Mouse (Mus musculus): ENCODE results near the gene Dcaf7.

Gene Dcaf7

GRCm38 (mm10) chr11:106045780-106046179 is 9.1 kb downstream of the Dcaf7 start:
- DNase-seq = no peak

DNA sequence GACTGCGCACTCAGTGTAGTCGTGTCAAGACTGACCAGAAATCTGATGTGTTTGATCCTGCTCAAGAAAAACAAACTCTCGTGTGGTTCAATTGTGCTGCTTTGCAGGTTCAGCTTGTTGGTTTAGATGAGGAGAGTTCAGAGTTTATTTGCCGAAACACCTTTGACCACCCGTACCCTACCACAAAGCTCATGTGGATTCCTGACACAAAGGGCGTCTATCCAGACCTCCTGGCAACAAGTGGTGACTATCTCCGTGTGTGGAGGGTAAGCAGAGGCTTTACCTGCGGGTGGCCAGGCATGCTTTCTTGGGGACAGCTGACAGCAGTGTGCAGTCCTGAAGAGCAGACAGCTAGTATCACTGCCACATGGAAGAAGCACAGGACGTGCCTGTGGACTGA is 9.9 kb downstream of the Dcaf7 start:
- DNase-seq = no peak

DNA sequence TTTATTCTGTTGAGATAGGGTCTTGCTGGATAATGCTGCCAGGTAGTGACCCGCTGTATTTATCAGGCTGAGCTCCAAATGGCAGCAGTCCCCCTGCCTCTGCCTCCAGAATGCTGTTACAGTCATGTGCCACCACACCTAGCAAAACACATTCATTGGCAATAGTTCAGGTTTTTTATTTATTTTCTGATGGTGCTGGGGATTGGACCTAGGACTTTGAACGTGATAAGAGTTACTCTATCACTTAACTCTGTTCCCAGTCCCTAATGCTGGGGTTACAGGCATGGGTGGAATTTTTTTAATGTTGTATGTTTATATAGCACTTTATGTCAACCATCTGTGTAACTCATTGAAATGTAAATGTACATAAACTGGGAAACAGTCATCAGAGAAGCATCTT is 17.2 kb downstream of the Dcaf7 start:
- no peak for DNase-seq

GRCm38 (mm10) chr11:106054600-106054999 is 17.9 kb downstream of the Dcaf7 start:
- DNase-seq = no peak

DNA sequence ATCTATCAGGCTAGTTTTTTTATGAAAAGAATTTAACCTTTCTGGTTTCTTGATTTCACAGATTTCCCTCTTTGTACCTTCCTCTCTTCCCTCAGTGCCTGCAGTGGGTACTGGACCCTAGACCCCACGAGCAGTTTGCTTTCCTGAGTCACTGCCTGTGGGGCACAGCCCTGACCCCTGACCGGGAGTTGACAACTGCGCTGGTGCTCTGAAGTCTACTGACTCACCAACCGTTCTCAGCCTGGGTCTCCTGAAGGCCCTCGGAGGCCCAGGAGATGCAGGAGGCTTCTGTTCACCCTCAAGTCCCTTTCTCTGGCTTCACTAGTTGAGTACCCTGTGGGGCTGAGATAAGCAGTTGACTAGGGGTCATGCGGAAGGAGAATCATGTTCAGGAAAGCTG is 18.7 kb downstream of the Dcaf7 start:
- DNase-seq = no peak

DNA sequence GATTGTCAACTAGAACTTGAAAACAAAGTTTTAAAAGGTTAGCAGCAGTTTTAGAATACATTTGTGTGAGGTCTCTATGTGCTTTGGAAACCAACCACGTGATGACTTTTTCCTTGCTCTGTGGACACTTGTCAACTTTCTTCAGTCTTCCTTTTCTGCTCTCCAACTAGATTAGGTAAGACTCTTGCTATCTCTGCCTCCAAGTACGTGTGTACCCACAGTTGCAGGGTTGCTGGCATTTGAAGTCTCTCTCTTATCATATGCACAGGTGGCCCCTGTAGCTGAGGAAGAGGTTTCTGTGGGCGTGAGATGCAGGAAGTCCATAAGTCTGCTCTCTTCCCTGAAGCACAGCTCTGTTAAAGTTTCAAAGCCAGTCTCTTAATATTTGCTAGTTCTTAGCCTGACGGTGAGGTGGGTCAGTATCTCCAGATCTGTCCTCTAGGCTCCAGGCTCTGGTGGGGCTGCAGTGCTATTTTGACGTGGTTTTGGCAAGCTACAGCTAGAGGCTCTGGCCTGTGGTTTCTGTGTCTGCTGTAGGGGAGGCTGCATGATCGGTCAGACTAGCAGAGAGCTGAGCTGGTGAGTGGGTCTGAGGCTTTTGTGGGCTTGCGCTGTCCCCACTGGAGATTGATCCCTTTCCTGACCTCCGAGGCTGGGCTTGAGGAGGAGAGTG is 20.3 kb downstream of the Dcaf7 start:
- no peak for DNase-seq

- no peak for DNase-seq
Measured at GRCm38 (mm10) chr11:106058020-106058419, 21.3 kb downstream of the Dcaf7 start.

DNA sequence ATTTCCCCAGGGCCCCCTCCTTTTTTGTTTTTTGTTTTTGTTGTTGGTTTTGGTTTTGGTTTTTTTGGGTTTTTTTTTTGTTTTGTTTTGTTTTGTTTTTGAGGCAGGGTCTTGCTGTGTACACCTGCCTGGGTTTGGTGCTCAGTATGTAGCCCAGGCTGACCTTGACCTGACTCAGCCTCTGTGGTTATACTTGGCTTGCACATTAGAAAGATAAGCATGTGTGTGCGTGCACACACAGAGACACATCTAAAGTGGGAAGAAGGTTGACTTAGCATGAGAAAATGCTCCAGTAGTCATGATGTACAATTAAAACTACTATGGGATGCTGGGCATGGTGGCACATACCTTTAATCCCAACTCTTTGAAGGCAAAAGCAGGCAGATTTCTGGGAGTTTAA is 23.9 kb downstream of the Dcaf7 start:
- DNase-seq = no peak

DNA sequence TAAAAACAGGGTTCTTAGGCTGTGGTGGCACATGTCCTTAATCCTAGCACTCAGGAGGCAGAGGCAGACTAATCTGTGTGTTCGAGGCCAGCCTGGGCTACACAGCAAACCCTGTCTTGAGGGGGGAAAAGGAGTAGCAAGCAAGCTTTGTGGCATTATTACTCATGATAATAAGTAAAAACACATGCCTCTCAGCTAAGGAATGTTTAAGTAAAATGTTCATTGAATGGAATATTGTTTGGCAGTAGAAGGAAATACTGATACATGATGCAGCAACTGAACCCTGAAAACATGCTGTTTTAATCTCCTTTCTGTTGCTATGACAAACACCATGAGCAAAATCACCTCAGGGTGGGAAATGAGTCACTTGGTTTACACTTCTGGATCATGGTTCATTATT is 24.6 kb downstream of the Dcaf7 start:
- no peak for DNase-seq

GRCm38 (mm10) chr11:106063756-106064155 is 27.1 kb downstream of the Dcaf7 start:
- no peak for DNase-seq

DNA sequence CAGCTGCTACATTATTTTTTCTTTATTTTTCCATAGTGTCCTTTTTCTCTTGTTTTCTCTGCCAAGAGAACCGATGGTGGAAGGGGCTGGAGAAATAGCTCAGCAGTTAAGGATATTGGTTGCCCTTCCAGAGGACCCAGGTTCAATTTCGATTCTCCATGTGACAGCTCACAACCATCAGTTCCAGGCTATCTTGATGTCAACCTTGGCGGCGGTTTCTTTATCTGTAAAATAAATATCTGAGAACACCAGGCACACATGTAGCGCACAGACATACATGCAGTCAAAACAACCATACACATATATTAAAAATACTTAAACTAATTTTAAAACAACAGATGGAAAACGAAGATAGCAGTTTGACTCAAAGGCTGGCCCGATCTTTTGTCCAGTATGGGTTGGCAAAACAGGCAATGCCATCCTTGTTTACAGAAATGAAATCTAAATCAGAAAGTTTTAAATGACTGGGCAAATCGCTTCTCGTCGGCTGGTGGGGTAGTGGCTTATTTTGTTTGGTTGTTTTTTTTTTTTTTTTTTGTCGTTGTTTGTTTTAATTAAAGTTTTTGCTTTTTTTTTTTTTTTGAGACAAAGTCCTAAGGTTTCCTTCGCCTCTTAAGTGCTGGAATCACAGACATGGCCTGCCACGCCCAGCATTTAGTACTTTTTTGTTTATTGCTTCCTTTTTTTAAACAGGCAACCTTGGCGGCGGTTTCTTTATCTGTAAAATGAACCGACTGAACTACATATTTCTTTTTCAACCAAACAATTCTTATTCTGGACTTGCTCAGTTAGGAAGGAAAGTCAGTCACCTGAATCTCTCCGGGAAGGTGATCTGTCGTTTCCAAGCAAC is 28.6 kb downstream of the Dcaf7 start:
- no peak for DNase-seq

- DNase-seq = peak; percentile 96
Measured at GRCm38 (mm10) chr11:106065923-106066571, 29.4 kb downstream of the Dcaf7 start, which contains the start of gene Taco1. Gene Taco1 (plus strand): TSS chr11:106066061.

DNA sequence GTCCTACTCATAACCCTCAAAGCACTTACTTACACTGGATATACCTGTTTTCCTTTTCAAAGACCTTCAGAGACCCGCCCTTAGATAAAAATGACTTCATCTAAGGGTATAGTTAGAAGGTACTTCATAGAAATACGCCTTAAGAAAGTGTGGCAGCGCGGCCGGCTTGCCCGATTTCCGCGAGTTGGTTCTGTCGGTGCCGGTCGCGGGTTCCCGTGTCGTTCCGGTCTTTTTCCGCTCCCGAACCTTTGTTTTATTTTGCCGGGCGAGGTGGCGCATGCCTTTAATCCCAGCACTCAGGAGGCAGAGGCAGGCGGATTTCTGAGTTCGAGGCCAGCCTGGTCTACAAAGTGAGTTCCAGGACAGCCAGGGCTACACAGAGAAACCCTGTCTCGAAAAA is 29.9 kb downstream of the Dcaf7 start:
- peak; percentile 74 for DNase-seq

GRCm38 (mm10) chr11:106073774-106074173 is 37.1 kb downstream of the Dcaf7 start:
- DNase-seq = no peak

GRCm38 (mm10) chr11:106076321-106076720 is 39.6 kb downstream of the Dcaf7 start:
- peak; percentile 73 for DNase-seq

DNA sequence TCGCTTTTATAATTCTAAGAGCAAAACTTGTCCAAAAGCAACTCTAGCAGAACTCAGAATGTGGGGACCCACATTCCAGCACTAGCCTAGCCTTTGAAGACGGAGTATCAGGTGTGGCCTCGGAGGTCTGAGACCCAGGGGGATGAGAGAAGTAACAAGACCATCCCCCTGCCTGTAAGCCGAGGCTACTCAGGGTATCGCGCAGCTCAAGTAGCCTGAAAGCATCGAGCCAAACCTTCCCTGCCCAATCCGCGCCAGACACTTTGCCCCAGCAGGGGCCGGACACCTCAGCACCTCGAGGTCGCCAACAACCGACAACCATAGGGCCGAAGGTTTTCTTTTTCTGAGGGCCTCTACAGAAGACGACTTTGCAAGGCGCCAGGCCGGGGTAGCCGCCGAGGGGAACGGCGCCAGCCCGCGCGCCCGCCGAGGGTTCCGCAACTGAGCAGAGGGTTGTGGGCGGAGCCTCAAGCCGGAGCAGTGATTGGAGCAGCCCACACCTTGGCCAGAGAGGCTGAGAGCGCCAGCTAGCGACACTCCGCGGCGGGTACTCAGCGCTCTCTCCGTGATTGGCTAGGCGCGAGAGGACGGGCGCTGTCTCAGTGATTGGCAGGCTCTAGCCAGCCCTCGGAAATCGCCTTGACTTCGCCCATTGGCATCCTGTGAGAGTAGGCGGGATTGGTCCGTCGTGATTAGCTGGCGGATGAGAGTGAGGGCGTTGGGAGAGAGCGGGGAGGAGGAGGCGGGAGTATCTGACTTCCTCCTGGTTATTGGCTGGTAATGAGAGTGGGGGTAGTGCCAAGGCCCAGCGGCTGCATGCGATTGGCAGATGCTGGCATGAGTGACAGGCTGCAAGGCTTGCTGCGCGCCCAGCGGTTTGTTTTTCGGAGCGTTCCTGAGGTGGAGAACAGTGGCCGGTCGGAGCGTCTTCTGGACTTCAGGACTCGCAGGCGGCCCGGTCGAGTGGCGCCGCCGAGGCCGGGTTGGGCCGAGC is 47.3 kb downstream of the Dcaf7 start, which contains the start of gene Map3k3:
TSS of gene Map3k3 (plus strand) at position 906 of the 994 bp plus-strand sequence.
- peak; percentile 95 for DNase-seq

DNA sequence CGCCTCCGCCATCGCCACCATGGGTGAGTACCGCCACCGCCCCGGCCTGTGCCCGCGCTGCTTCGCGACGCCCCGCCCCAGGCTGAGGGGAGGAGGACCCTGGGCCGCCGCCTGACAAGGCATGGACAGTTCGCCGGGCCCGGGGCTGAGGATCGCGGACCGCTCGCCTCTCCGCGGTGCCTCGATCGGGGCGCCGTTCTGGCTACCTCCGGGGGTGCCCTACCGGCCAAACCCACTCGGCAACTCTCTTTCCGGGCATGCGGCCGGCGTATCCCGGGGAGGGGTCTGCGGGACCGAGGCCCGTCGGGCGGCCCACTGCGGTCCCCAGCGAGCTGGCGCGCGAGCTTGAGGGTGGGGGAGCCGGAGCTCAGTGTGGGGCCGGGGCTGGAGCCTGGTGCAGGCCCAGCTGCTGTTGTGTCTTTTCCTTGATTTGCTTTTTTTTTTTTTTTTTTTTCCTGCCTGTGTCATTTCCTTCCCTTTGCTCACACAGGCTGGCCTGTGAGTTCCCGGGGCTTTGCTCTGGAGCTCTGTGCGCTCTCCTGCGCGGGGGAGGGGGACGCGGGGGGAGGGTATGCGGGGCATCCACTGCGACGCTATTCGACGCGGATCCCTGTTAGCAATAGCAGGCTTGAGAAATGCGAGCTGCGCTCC is 48.4 kb downstream of the Dcaf7 start:
- DNase-seq = peak; percentile 66

DNA sequence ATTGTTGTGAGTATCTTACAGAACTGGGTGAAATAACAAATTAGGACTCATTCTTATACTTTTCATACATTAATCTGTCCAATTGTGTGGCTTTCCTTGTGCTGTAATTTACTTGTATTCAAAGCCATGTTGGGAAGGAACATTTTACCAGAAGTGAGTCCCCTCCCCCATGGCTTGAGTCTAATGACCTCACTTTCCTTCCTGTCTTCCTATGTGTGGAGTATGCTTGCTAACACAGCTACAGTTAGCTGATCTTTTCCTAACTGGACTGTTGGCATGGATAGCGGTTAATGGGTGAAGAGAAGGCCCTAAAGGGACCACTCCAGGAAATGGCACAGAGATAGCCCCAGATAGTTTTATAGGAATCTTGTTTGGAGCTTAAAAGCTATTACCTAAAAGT is 61.6 kb downstream of the Dcaf7 start:
- DNase-seq = no peak

DNA sequence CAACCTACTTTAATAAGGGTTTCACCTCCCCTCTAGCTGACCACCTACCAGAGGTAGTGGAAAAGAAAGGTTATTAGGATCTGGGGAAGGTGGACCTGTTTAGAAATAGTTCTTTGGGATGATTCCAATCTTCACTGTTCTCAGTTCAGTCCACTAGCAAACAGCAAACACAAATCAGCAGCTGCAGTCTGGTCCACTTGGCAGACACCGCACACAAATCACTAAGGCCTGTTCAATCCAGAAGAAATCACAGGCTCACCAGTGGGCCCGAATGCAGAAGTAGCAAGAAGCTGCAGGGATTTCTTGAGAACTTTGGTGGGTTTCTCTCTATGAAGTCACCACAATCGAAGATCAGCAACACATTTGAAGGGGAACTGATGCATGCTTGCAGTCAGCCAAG is 66.2 kb downstream of the Dcaf7 start:
- DNase-seq = no peak

DNA sequence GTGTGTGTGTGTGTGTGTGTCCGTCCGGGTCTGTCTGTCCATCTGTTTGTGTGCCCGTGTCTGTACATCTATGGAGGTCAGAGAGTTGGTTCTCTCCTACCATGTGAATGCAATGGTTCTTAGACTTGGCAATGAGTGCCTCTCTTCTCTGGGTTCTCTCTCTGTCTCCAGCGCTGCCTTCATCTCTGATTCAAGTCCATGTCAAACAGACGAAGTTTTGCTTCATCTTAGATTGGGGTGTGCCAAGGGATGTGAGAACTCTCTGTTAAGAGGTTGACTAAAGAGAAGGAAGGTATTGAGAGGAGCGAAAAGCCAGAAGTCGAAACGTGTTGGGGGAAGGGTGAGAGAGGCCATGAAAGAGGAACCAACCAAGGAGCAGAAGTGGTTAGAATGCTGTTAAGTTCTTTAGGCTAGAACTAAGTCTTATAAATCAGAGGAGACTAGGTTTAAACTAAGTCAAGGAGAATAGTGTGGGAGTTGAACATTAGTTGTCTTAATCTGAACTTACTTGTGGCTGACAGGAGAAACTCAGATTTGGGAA is 69.4 kb downstream of the Dcaf7 start:
- DNase-seq = no peak

Measured in right cerebral cortex, postnatal 4 days (tissue).